Mouse (Mus musculus): ENCODE results near the gene Gm20388. TPM values are rescaled to one million over a fixed set of nuclear protein-coding genes. Genes with fewer than 3 reads are reported as not detected.

Gene Gm20388
- polyA plus RNA-seq, 1 experiment from 2014 or later: not detected

DNA sequence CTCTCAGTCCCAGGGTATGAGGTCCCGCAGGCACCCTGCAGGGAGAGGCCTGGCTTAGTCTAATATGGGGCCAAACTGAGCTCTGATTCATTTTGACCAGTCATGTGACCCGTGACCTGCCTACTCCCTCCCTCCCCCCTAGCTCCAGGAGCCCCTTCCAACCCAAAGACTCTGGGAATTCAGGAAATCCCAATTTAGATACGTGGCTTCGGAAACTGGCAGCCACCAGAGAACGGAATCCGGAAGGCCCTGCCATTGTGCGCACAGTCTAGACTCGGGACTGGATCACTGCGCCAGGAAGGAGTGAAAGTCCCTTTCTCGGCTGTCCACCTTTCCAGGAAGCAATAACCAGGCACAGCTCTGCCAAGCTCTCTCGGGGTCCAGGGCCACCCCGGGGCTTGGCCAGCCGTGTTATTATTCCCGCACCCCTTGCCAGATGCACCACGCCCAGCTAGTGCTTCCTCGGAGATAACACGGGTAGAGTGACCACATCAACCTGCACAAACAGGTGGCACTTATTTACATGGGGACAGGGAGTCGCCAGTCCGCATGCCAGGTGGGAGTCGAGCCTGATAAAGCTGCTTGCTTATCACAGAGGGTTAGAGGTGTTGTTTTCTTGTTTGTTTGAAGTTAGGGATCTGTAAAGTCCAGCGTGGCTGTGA, 1352.2 kb downstream of the Gm20388 start:
- Histone ChIP-seq H3K27me3 (ENCODE audit: control insufficient read depth, insufficient read depth, low read length) (no peaks in the 10 kb centered on the region), H3K4me1 (ENCODE audit: control insufficient read depth, insufficient read depth, low read length) (peaks cover 33% of the 10 kb centered on the region), H3K4me2 (replicated peaks; ENCODE audit: low read depth, low read length) (0 out of 2 replicates have a peak overlapping the region, but pooled peaks have one; percentile 12), H3K36me3 (ENCODE audit: control insufficient read depth, insufficient read depth, low read length) (no peaks in the 10 kb centered on the region), H3K27ac (ENCODE audit: low read depth, low read length) (peak overlapping the region; percentile 56; the same call in 1 of the 2 replicates), H3K9ac (ENCODE audit: low read depth, low read length) (peak overlapping the region; percentile 23; the same call in 1 of the 2 replicates), H3K9me3 (ENCODE audit: control insufficient read depth, low read length) (no peaks in the 10 kb centered on the region), H3K4me3 (ENCODE audit: low read length) (no peak overlapping the region)
- 62% methylated on average over 21 of the region's 21 CpGs for WGBS
- peak; percentile 32; the same call in 1 of the 2 replicates for ATAC-seq (ENCODE audit: low FRiP score, low TSS enrichment)

- Histone ChIP-seq H3K27me3 (ENCODE audit: control insufficient read depth, insufficient read depth, low read length) (no peaks in the 10 kb centered on the region), H3K27ac (ENCODE audit: low read depth, low read length) (no peak overlapping the region), H3K4me3 (ENCODE audit: low read length) (no peak overlapping the region), H3K9me3 (ENCODE audit: control insufficient read depth, low read length) (no peaks in the 10 kb centered on the region), H3K36me3 (ENCODE audit: control insufficient read depth, insufficient read depth, low read length) (no peaks in the 10 kb centered on the region), H3K4me1 (ENCODE audit: control insufficient read depth, insufficient read depth, low read length) (peaks cover 28% of the 10 kb centered on the region), H3K9ac (ENCODE audit: low read depth, low read length) (peak overlapping the region; percentile 23; the same call in 1 of the 2 replicates), H3K4me2 (replicated peaks; ENCODE audit: low read depth, low read length) (0 out of 2 replicates have a peak overlapping the region, but pooled peaks have one; percentile 12)
- ATAC-seq (ENCODE audit: low FRiP score, low TSS enrichment): no peak
- 29% methylated on average over 14 of the region's 14 CpGs for WGBS
Measured at GRCm38 (mm10) chr8:121263390-121263775, 1352.7 kb downstream of the Gm20388 start.

DNA sequence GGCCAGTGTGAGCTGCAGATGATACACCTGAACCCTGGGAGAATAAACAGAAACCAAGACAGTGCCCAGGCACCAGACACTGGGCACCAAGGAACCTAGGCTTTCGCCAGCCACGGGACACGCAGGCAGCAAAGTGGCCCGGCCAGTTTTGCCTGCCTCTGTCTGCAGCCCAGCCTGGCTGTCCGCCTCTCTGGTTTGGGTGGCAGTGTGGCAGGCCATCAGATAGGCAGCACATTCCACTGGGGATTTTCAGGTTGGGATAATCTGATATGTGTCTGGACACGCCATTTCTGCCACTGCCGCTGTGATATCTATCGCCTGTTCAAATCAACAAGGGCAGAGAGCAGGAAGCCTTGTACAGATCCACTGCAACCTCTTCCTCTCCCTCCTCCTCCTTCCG, 1353.6 kb downstream of the Gm20388 start:
- Histone ChIP-seq H3K4me2 (replicated peaks; ENCODE audit: low read depth, low read length) (no peak overlapping the region), H3K27ac (ENCODE audit: low read depth, low read length) (no peak overlapping the region)

DNA sequence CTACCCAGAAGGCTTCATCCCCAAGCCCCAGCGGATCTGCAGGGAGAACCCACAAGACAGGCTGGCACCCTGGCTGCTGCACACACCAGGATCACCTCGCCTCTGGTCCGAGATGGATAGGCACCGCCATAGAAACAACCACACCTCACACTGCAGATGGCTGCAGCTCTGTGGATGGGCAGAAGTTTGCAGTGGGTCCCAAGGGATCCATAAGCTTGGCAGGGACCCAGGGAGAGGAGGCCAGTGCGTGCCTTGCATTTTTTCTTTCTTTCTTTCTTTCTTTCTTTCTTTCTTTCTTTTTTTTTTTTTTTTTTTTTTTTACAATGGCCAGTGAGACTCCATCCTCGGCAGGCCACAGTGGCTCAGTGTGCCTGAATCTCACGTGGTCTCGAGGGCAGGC, 1360.9 kb downstream of the Gm20388 start:
- H3K4me3 ChIP-seq (ENCODE audit: low read length): no peak overlapping the region
- H3K9ac ChIP-seq (ENCODE audit: low read depth, low read length): no peak overlapping the region
- H3K9me3 ChIP-seq (ENCODE audit: control insufficient read depth, low read length): no peaks in the 10 kb centered on the region
- no peaks in the 10 kb centered on the region for H3K36me3 ChIP-seq (ENCODE audit: control insufficient read depth, insufficient read depth, low read length)
- no peak overlapping the region for H3K4me2 ChIP-seq (replicated peaks; ENCODE audit: low read depth, low read length)
- H3K4me1 ChIP-seq (ENCODE audit: control insufficient read depth, insufficient read depth, low read length): peaks cover 7% of the 10 kb centered on the region; the same call in 1 of the 2 replicates
- ATAC-seq (ENCODE audit: low FRiP score, low TSS enrichment): no peak
- 82% methylated on average over 8 of the region's 8 CpGs for WGBS
- H3K27ac ChIP-seq (ENCODE audit: low read depth, low read length): no peak overlapping the region
- H3K27me3 ChIP-seq (ENCODE audit: control insufficient read depth, insufficient read depth, low read length): no peaks in the 10 kb centered on the region

More for the DNA sequence above, 1353.6 kb downstream of the Gm20388 start:
- Histone ChIP-seq H3K4me1 (ENCODE audit: control insufficient read depth, insufficient read depth, low read length) (peaks cover 19% of the 10 kb centered on the region), H3K9me3 (ENCODE audit: control insufficient read depth, low read length) (no peaks in the 10 kb centered on the region), H3K36me3 (ENCODE audit: control insufficient read depth, insufficient read depth, low read length) (no peaks in the 10 kb centered on the region), H3K27me3 (ENCODE audit: control insufficient read depth, insufficient read depth, low read length) (no peaks in the 10 kb centered on the region), H3K4me3 (ENCODE audit: low read length) (no peak overlapping the region), H3K9ac (ENCODE audit: low read depth, low read length) (no peak overlapping the region)
- WGBS: 67% methylated on average over 9 of the region's 9 CpGs
- no peak for ATAC-seq (ENCODE audit: low FRiP score, low TSS enrichment)

- no peak overlapping the region for H3K27ac ChIP-seq (ENCODE audit: low read depth, low read length)
- H3K4me2 ChIP-seq (replicated peaks; ENCODE audit: low read depth, low read length): peak overlapping the region; percentile 24; the same call in 1 of the 2 replicates
- 52% methylated on average over 14 of the region's 14 CpGs for WGBS
- H3K4me3 ChIP-seq (ENCODE audit: low read length): no peak overlapping the region
- peak; percentile 38; the same call in 1 of the 2 replicates for ATAC-seq (ENCODE audit: low FRiP score, low TSS enrichment)
- no peaks in the 10 kb centered on the region for H3K36me3 ChIP-seq (ENCODE audit: control insufficient read depth, insufficient read depth, low read length)
- H3K9me3 ChIP-seq (ENCODE audit: control insufficient read depth, low read length): no peaks in the 10 kb centered on the region
- H3K9ac ChIP-seq (ENCODE audit: low read depth, low read length): no peak overlapping the region
- peaks cover 7% of the 10 kb centered on the region; the same call in 1 of the 2 replicates for H3K4me1 ChIP-seq (ENCODE audit: control insufficient read depth, insufficient read depth, low read length)
- H3K27me3 ChIP-seq (ENCODE audit: control insufficient read depth, insufficient read depth, low read length): no peaks in the 10 kb centered on the region
Measured at GRCm38 (mm10) chr8:121273195-121273594, 1362.6 kb downstream of the Gm20388 start.

DNA sequence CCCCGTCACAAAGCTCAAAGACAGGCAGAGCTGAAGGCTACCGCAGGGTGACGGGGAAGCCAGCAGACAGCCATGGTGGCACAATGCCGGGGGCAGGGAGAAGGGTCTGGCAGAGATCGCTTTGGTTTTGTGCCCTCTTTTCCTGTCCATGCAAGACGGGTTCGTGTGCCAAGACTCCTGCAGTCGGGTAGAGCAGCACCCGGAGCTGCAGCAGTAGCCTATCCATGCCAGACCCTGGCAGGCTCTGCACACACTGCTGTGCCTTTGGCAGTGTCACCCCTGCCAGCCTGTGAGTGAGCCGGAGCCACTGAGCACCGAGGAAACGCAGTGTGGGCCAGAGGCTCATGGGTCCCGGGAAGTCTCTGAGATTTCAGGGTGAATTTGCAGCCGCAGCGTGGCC, 1363.0 kb downstream of the Gm20388 start:
- H3K9ac ChIP-seq (ENCODE audit: low read depth, low read length): no peak overlapping the region
- H3K9me3 ChIP-seq (ENCODE audit: control insufficient read depth, low read length): no peaks in the 10 kb centered on the region
- no peak overlapping the region for H3K4me3 ChIP-seq (ENCODE audit: low read length)
- no peak for ATAC-seq (ENCODE audit: low FRiP score, low TSS enrichment)
- H3K27me3 ChIP-seq (ENCODE audit: control insufficient read depth, insufficient read depth, low read length): no peaks in the 10 kb centered on the region
- H3K27ac ChIP-seq (ENCODE audit: low read depth, low read length): no peak overlapping the region
- H3K4me2 ChIP-seq (replicated peaks; ENCODE audit: low read depth, low read length): no peak overlapping the region
- H3K36me3 ChIP-seq (ENCODE audit: control insufficient read depth, insufficient read depth, low read length): no peaks in the 10 kb centered on the region
- H3K4me1 ChIP-seq (ENCODE audit: control insufficient read depth, insufficient read depth, low read length): peaks cover 7% of the 10 kb centered on the region; the same call in 1 of the 2 replicates
- 86% methylated on average over 15 of the region's 15 CpGs for WGBS

DNA sequence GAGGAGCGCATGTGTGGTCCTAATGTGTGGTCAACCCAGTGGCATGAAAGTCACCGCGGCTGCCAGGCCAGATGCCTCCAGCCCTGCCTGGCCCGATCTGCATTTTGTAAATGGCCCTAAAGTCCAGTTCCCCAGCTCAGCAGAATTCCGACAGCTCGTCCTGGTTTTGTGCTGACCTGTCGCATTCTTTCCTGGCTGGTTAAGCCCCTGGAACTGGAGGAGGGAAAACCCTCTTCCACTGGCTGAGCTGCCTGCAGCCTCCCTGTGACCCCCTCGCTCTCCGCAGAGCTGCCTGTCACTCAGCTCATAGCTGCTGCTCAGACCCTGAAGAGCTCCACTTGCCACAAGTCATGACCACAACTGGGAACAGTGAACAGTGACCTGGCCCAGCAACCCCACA, 1369.8 kb downstream of the Gm20388 start:
- WGBS: 31% methylated on average over 9 of the region's 9 CpGs
- no peak overlapping the region for H3K4me3 ChIP-seq (ENCODE audit: low read length)
- H3K36me3 ChIP-seq (ENCODE audit: control insufficient read depth, insufficient read depth, low read length): no peaks in the 10 kb centered on the region
- peak; percentile 41; the same call in 1 of the 2 replicates for ATAC-seq (ENCODE audit: low FRiP score, low TSS enrichment)
- H3K9ac ChIP-seq (ENCODE audit: low read depth, low read length): no peak overlapping the region
- 0 out of 2 replicates have a peak, but pooled peaks cover 2% of the 10 kb centered on the region for H3K27me3 ChIP-seq (ENCODE audit: control insufficient read depth, insufficient read depth, low read length)
- no peaks in the 10 kb centered on the region for H3K9me3 ChIP-seq (ENCODE audit: control insufficient read depth, low read length)
- no peak overlapping the region for H3K4me2 ChIP-seq (replicated peaks; ENCODE audit: low read depth, low read length)
- peak overlapping the region; percentile 68; the same call in 1 of the 2 replicates for H3K27ac ChIP-seq (ENCODE audit: low read depth, low read length)
- peaks cover 21% of the 10 kb centered on the region for H3K4me1 ChIP-seq (ENCODE audit: control insufficient read depth, insufficient read depth, low read length)

GRCm38 (mm10) chr8:121289346-121289745, 1378.7 kb downstream of the Gm20388 start:
- H3K9me3 ChIP-seq (ENCODE audit: control insufficient read depth, low read length): no peaks in the 10 kb centered on the region
- WGBS: 87% methylated on average over 5 of the region's 5 CpGs
- no peak overlapping the region for H3K4me2 ChIP-seq (replicated peaks; ENCODE audit: low read depth, low read length)
- no peaks in the 10 kb centered on the region for H3K36me3 ChIP-seq (ENCODE audit: control insufficient read depth, insufficient read depth, low read length)
- peaks cover 34% of the 10 kb centered on the region for H3K4me1 ChIP-seq (ENCODE audit: control insufficient read depth, insufficient read depth, low read length)
- H3K27ac ChIP-seq (ENCODE audit: low read depth, low read length): no peak overlapping the region
- ATAC-seq (ENCODE audit: low FRiP score, low TSS enrichment): no peak
- no peak overlapping the region for H3K9ac ChIP-seq (ENCODE audit: low read depth, low read length)
- 0 out of 2 replicates have a peak, but pooled peaks cover 2% of the 10 kb centered on the region for H3K27me3 ChIP-seq (ENCODE audit: control insufficient read depth, insufficient read depth, low read length)
- H3K4me3 ChIP-seq (ENCODE audit: low read length): no peak overlapping the region

DNA sequence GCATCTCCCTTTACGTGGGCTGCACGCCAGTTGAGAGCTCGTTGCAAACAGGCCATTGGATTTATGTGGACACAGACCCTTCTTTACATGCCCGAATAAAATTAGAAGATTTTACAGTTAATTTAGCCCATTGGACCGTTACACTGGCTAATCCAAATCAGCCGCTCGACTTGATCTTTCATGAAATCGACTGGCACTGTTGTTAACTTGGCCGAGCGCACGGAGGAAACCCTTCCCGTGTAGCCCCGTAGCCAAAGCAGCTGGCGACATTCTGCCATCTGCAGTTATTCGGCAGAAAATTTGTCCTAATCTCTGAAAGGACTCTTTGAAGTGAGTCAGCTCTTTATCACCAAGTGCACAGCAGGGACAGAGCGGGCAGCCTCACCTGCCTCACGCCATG, 1379.9 kb downstream of the Gm20388 start:
- Histone ChIP-seq H3K9ac (ENCODE audit: low read depth, low read length) (no peak overlapping the region), H3K4me3 (ENCODE audit: low read length) (no peak overlapping the region), H3K27me3 (ENCODE audit: control insufficient read depth, insufficient read depth, low read length) (no peaks in the 10 kb centered on the region), H3K9me3 (ENCODE audit: control insufficient read depth, low read length) (no peaks in the 10 kb centered on the region), H3K36me3 (ENCODE audit: control insufficient read depth, insufficient read depth, low read length) (no peaks in the 10 kb centered on the region), H3K4me1 (ENCODE audit: control insufficient read depth, insufficient read depth, low read length) (peaks cover 44% of the 10 kb centered on the region), H3K4me2 (replicated peaks; ENCODE audit: low read depth, low read length) (no peak overlapping the region), H3K27ac (ENCODE audit: low read depth, low read length) (no peak overlapping the region)
- ATAC-seq (ENCODE audit: low FRiP score, low TSS enrichment): no peak
- 82% methylated on average over 17 of the region's 17 CpGs for WGBS
